ENCODE assay signal across 8 mouse cellular contexts in the genomic region with DNA sequence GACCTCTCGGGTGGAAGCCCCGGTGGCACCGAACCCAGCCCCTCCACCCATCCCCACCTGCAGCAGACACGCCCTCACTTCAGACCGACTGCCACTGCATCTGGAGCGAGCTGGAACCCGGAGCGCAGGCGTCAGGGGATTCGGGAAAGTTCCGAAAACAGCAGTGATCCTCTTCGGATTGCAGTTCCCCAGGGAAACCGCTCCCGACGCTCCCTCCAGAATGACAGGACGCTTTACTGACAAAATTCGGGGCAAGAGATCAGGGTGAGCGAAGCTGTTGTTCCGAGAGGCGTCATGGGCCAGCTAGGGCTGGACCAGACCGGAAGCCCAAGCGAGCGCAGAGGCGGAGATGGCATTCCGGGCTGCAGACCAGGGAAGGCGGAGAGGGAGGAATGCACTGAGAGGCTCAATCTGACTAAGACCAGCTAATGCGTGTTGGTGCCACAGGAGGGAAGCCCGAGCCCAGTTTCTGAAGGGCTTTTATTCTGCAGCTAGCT. TPM values are rescaled to one million over a fixed set of nuclear protein-coding genes. Genes with fewer than 3 reads are reported as not detected.
DNase-seq lines count a peak whose midpoint lies in the region; ATAC-seq and TF ChIP-seq lines count a peak whose summit lies in the region.

A gene (minus strand): TSS at position 311 of the 497 bp plus-strand sequence.

- no peak within 1 kb of the TSS for H3K9ac ChIP-seq in intestine, embryonic 14.5 days (ENCODE audit: low read length)

- no peak for TF ChIP-seq POLR2A in small intestine, adult 2 months (IDR thresholded peaks at IDR 0.05; ENCODE audit: low read depth, low read length)

- no peaks in the 10 kb centered on the region for H3K36me3 ChIP-seq in intestine, embryonic 14.5 days (ENCODE audit: control insufficient read depth, insufficient read depth, low read length)
- no peaks in the 10 kb centered on the region for H3K36me3 ChIP-seq in small intestine, adult 2 months (ENCODE audit: control insufficient read depth, insufficient read depth, low read length)

- intact Hi-C loops in left cerebral cortex, postnatal 14 days (cut with DNase I), result loop anchor here (5.0 to 10.0 kb wide), 3 partner anchors 37 to 320 kb away; a partner anchor contains a TSS

- peak; percentile 89 for DNase-seq in adrenal gland, adult 2 months
- DNase-seq in cerebellum, postnatal 36 days, result peak; percentile 51 to 55
- peak; percentile 66 for DNase-seq in gastrocnemius, postnatal 10 days
- DNase-seq in intestine, embryonic 14.5 days (ENCODE audit: low spot score), result peak; percentile 68
- DNase-seq in left cerebral cortex, postnatal 14 days (ENCODE audit: low spot score in 2 of 2), result peak; percentile 66 to 83
- DNase-seq in mesoderm, embryonic 11.5 days (ENCODE audit: low read depth, low spot score), result peak; percentile 68

- WGBS in intestine, embryonic 14.5 days, result 2% methylated on average over 28 of the region's 28 CpGs
- WGBS in small intestine, adult 2 months, result 1% methylated on average over 28 of the region's 28 CpGs

- peak within 1 kb of the TSS; percentile 83 for H3K4me2 ChIP-seq in intestine, embryonic 14.5 days (ENCODE audit: low read length)

- ATAC-seq in intestine, embryonic 14.5 days (replicated peaks; ENCODE audit: low FRiP score, low TSS enrichment, low read depth), result 0 out of 2 replicates have a peak, but pooled peaks have one; percentile 45
- no peak for ATAC-seq in megakaryocyte progenitor cell, adult 5-6 weeks (replicated peaks; ENCODE audit: poor library complexity)

- no peaks in the 10 kb centered on the region for H3K9me3 ChIP-seq in intestine, embryonic 14.5 days (ENCODE audit: control insufficient read depth, low read length)

- no peak for TF ChIP-seq CTCF in small intestine, adult 2 months (IDR thresholded peaks at IDR 0.05; ENCODE audit: extremely low read depth, insufficient read length, insufficient replicate concordance, low read depth, low read length)

- peaks cover 3% of the 10 kb centered on the region; the same call in 1 of the 2 replicates for H3K4me1 ChIP-seq in intestine, embryonic 14.5 days (replicated peaks; ENCODE audit: control insufficient read depth, insufficient read depth, low read length)
- peaks cover 4% of the 10 kb centered on the region; the same call in 1 of the 2 replicates for H3K4me1 ChIP-seq in small intestine, adult 2 months (ENCODE audit: control insufficient read depth, insufficient read depth, insufficient read length, low read length)

- peaks cover 83% of the 10 kb centered on the region for H3K27me3 ChIP-seq in intestine, embryonic 14.5 days (replicated peaks; ENCODE audit: control insufficient read depth, insufficient read depth, low read length)
- peaks cover 43% of the 10 kb centered on the region for H3K27me3 ChIP-seq in small intestine, adult 2 months (ENCODE audit: control insufficient read depth, insufficient read depth, low read length)

- peak within 1 kb of the TSS; percentile 46 for H3K4me3 ChIP-seq in intestine, embryonic 14.5 days (ENCODE audit: low read depth, low read length)
- H3K4me3 ChIP-seq in small intestine, adult 2 months (ENCODE audit: low read depth, low read length), result peak within 1 kb of the TSS; percentile 60

- no peak within 1 kb of the TSS for H3K27ac ChIP-seq in intestine, embryonic 14.5 days (ENCODE audit: low read depth)
- H3K27ac ChIP-seq in small intestine, adult 2 months (ENCODE audit: insufficient read depth, low read depth, low read length), result no peak within 1 kb of the TSS

RNA-seq across cellular contexts. Expression of the gene that starts here (rescaled TPM):
- 10 to 100 TPM; 26.2 to 34.6 TPM for total RNA-seq in adrenal gland, adult 2 months (2021)
- polyA plus RNA-seq in adrenal gland, adult 2 months (2012; rRNA removed), result 14.2 and 15.3 TPM in 2 replicates
- total RNA-seq in gastrocnemius, postnatal 10 days (2021), result 10 to 100 TPM; 10.5 to 17.4 TPM
- 1.3 and 2.0 TPM in 2 replicates for polyA plus RNA-seq in intestine, embryonic 14.5 days (2014; fragmentation: Nextera tagmentation; extraction: Ambion mirVana)
- total RNA-seq in left cerebral cortex, postnatal 14 days (2021), result 10 to 100 TPM; 36.1 to 37.0 TPM
- polyA plus RNA-seq in small intestine, adult 2 months (2012; rRNA removed), result 0.28 and 1.0 TPM in 2 replicates
- not detected in 2 replicates for total RNA-seq in megakaryocyte progenitor cell, adult 5-6 weeks (2015)
- total RNA-seq in megakaryocyte progenitor cell, adult 5-6 weeks (2017), result not detected in 2 replicates

Comparison
In these comparisons a context has a peak if more than half of its experiments do, and no peak if none do; other contexts are left out.
1. RNA of the gene that starts here (total RNA-seq): 36.1 to 37.0 TPM in left cerebral cortex, postnatal 14 days, 26.2 to 34.6 TPM in adrenal gland, adult 2 months and 10.5 to 17.4 TPM in gastrocnemius, postnatal 10 days; not detected in megakaryocyte progenitor cell, adult 5-6 weeks; every median in the first group is over 10 times any median in the second.
2. Peak in every context shown above with its lines, with median percentiles within 50 percentile points of each other: DNase-seq.